Mouse (Mus musculus) stomach, postnatal 0 days (tissue): ENCODE data around the gene Klhl18. TPM values are rescaled to one million over a fixed set of nuclear protein-coding genes. Genes with fewer than 3 reads are reported as not detected.
A peak's percentile ranks its signal among the peaks of the same experiment; 100 is the strongest.

Experiments used
- ATAC-seq: fragments of 200-750 bp; cut with Nextera tagmentation; 2 replicates; pipeline ENCODE4 v1.8.0; 2017; ENCODE audit not compliant: low FRiP score, low TSS enrichment
- DNase-seq: peaks from one replicate; pipeline ENCODE4 v3.0.0-alpha.2; 2016; ENCODE audit warnings: low spot score
- H3K27ac ChIP-seq: fragments of 300-500 bp; sonication (generic); replicated peaks from 2 replicates; pipeline ENCODE4 v1.5.1; 2014; ENCODE audit warnings: mild to moderate bottlenecking, control low read depth
- H3K27me3 ChIP-seq: fragments of 300-500 bp; sonication (generic); 2 replicates; pipeline ENCODE4 v1.6.1; 2014; ENCODE audit warnings: low read length; ENCODE audit not compliant: control insufficient read depth, insufficient read depth
- H3K36me3 ChIP-seq: fragments of 300-500 bp; sonication (generic); 2 replicates; pipeline ENCODE4 v1.6.1; 2014; ENCODE audit warnings: low read length, mixed read lengths; ENCODE audit not compliant: control insufficient read depth, insufficient read depth
- H3K4me1 ChIP-seq: fragments of 300-500 bp; sonication (generic); replicated peaks from 2 replicates; pipeline ENCODE4 v1.6.1; 2014; ENCODE audit warnings: antibody characterized with exemption; ENCODE audit not compliant: control insufficient read depth, insufficient read depth
- H3K4me2 ChIP-seq: fragments of 300-500 bp; sonication (generic); replicated peaks from 2 replicates; pipeline ENCODE4 v1.6.1; 2014; ENCODE audit warnings: low read depth, mild to moderate bottlenecking, control low read depth, moderate library complexity
- H3K4me3 ChIP-seq: fragments of 300-500 bp; sonication (generic); 2 replicates; pipeline ENCODE4 v1.5.1; 2014; ENCODE audit warnings: low read depth, low read length, control low read depth
- H3K9ac ChIP-seq: fragments of 300-500 bp; sonication (generic); 2 replicates; pipeline ENCODE4 v1.6.1; 2014; ENCODE audit warnings: mild to moderate bottlenecking, low read length, control low read depth, mixed read lengths
- H3K9me3 ChIP-seq: fragments of 300-500 bp; sonication (generic); 2 replicates; pipeline ENCODE4 v1.6.1; 2016; ENCODE audit warnings: low read length; ENCODE audit not compliant: control insufficient read depth
- CTCF ChIP-seq: IDR thresholded peaks from 2 replicates; pipeline ENCODE4 v1.5.1; 2016; ENCODE audit warnings: antibody characterized with exemption, low read depth, mild to moderate bottlenecking, moderate library complexity
- EP300 ChIP-seq: optimal IDR thresholded peaks from 2 replicates; pipeline ENCODE3; 2016; ENCODE audit warnings: antibody characterized with exemption
- WGBS: fragments of 180-500 bp; shearing (Covaris S2); extraction: QIAGEN DNeasy Blood & Tissue Kit; methylation state at CpG from one replicate; pipeline ENCODE4 v1.1.7; 2014; 5-methylcytosine and 5-hydroxymethylcytosine counted together
- polyA plus RNA-seq: library from polyadenylated mRNA; unstranded; fragments of >200 nt; fragmentation: Nextera tagmentation; extraction: Ambion mirVana; gene quantifications from 2 replicates; pipeline ENCODE4 v1.2.1, GENCODE M21; 2015

The Klhl18 gene
- polyA plus RNA-seq, 1 experiment from 2014 or later = 5.7 TPM

- TF ChIP-seq CTCF (peak; percentile 22; the same call in 1 of the 2 replicates), EP300 (no peak)
Observed at GRCm38 (mm10) chr9:110440049-110440448, 36.4 kb downstream of the Klhl18 start.

DNA sequence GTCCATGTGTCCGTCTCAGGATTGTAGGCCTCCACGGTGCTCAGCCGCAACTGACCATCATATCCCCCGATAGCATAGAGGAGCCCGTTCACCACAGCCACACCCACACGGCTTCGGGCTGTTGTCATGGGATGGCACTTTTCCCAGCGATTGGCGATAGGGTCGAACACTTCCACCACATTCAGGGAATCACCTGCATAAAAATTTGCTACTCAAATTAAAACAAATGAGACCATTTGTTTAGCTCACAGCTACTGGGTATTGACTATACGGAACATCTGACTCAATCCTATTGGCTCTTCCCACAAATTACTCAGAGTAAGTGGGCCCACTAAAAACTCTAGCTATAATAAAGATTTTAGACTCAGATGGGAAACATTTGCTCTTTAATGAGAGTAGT lies 40.5 kb downstream of the Klhl18 start:
- Histone ChIP-seq H3K9ac (no peak overlapping the region), H3K4me1 (no peaks in the 10 kb centered on the region), H3K4me3 (no peak overlapping the region), H3K27me3 (no peaks in the 10 kb centered on the region), H3K9me3 (no peaks in the 10 kb centered on the region), H3K36me3 (peaks cover 16% of the 10 kb centered on the region; the same call in 1 of the 2 replicates), H3K27ac (no peak overlapping the region), H3K4me2 (no peak overlapping the region)
- no peak for DNase-seq
- TF ChIP-seq CTCF (no peak), EP300 (no peak)
- ATAC-seq = no peak
- WGBS = 93% methylated on average over 11 of the region's 11 CpGs

More at GRCm38 (mm10) chr9:110440049-110440448, 36.4 kb downstream of the Klhl18 start:
- H3K9ac ChIP-seq = no peak overlapping the region
- ATAC-seq (no peak), DNase-seq (no peak)
- peaks cover 11% of the 10 kb centered on the region; the same call in 1 of the 2 replicates for H3K36me3 ChIP-seq
- no peak overlapping the region for H3K4me3 ChIP-seq
- no peaks in the 10 kb centered on the region for H3K27me3 ChIP-seq
- H3K27ac ChIP-seq = no peak overlapping the region
- no peak overlapping the region for H3K4me2 ChIP-seq
- H3K4me1 ChIP-seq = no peaks in the 10 kb centered on the region
- H3K9me3 ChIP-seq = no peaks in the 10 kb centered on the region
- WGBS = 61% methylated on average over 4 of the region's 5 CpGs

DNA sequence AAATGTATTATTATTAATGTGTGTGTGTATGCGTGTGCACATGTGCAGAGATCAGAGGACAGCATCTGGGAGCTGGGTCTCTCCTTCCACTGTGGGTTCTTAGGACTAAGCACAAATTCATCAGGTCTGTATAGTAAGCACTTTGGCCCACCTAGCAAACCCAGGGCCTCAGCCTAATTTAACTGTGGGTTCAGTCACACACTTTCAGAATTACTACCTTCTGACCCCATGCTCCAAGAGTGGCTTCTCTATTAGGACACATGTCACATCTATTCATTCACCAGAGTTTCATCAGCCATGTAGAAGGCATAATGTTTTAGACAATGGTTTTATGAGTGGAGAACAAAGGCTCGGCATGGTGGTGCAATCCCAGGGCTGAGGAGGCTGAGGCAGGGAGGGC lies 43.4 kb downstream of the Klhl18 start:
- Histone ChIP-seq H3K9ac (no peak overlapping the region), H3K36me3 (peaks cover 25% of the 10 kb centered on the region), H3K4me1 (no peaks in the 10 kb centered on the region), H3K4me3 (no peak overlapping the region), H3K27ac (no peak overlapping the region), H3K27me3 (no peaks in the 10 kb centered on the region), H3K9me3 (no peaks in the 10 kb centered on the region), H3K4me2 (no peak overlapping the region)
- 92% methylated on average over 2 of the region's 2 CpGs for WGBS
- no peak for ATAC-seq
- DNase-seq = no peak
- no peak for TF ChIP-seq EP300
- no peak for TF ChIP-seq CTCF

- WGBS = 78% methylated on average over 8 of the region's 8 CpGs
Observed at GRCm38 (mm10) chr9:110431241-110431640, 45.3 kb downstream of the Klhl18 start.

DNA sequence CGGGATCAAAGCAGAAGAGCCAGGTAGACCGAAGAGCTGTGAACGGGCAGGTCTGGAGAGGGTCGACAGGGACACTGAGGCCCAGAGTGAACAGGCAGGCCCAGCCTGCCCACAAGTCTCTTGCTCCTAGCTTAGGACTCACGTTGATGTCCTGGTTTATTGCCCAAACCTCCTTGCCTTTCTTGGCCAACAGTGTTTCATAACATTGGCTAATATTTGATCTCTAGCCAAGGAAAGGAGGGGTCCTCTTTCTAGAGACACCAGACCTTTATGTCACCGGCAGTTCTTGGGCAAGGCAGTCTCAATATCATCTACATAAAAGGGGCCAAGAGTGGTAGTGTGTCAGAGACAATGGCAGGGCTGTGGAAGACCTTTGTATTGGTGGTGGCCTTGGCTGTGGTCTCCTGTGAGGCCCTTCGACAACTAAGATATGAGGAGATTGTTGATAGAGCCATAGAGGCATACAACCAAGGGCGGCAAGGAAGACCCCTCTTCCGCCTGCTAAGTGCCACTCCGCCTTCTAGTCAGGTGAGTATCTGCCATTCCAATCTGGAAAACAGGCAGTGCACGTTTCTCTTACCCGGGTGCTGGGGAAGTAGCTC lies 56.9 kb downstream of the Klhl18 start, which contains the start of gene Ngp:
Ngp (plus strand) TSS at position 237 of the 602 bp plus-strand sequence.
- no peak within 1 kb of the TSS for H3K4me3 ChIP-seq
- H3K9ac ChIP-seq = no peak within 1 kb of the TSS
- H3K9me3 ChIP-seq = no peaks in the 10 kb centered on the region
- H3K4me2 ChIP-seq = no peak within 1 kb of the TSS
- WGBS = 85% methylated on average over 12 of the region's 12 CpGs
- ATAC-seq (no peak), DNase-seq (no peak)
- H3K4me1 ChIP-seq = no peaks in the 10 kb centered on the region
- H3K27ac ChIP-seq = no peak within 1 kb of the TSS
- TF ChIP-seq EP300 (no peak), CTCF (no peak)
- no peaks in the 10 kb centered on the region for H3K27me3 ChIP-seq
- H3K36me3 ChIP-seq = no peaks in the 10 kb centered on the region

More at GRCm38 (mm10) chr9:110431241-110431640, 45.3 kb downstream of the Klhl18 start:
- DNase-seq (no peak), ATAC-seq (no peak)
- no peaks in the 10 kb centered on the region for H3K9me3 ChIP-seq
- no peak overlapping the region for H3K9ac ChIP-seq
- TF ChIP-seq CTCF (no peak), EP300 (no peak)
- H3K4me2 ChIP-seq = no peak overlapping the region
- peaks cover 25% of the 10 kb centered on the region for H3K36me3 ChIP-seq
- H3K4me3 ChIP-seq = no peak overlapping the region
- H3K4me1 ChIP-seq = no peaks in the 10 kb centered on the region
- H3K27me3 ChIP-seq = no peaks in the 10 kb centered on the region
- H3K27ac ChIP-seq = no peak overlapping the region

- peak; percentile 59 for DNase-seq
- H3K4me3 ChIP-seq = no peak overlapping the region
- H3K4me2 ChIP-seq = no peak overlapping the region
- no peak for TF ChIP-seq EP300
- peak; percentile 70 for TF ChIP-seq CTCF
- no peak overlapping the region for H3K27ac ChIP-seq
- 56% methylated on average over 9 of the region's 9 CpGs for WGBS
- H3K9ac ChIP-seq = no peak overlapping the region
- no peak for ATAC-seq
- H3K36me3 ChIP-seq = no peaks in the 10 kb centered on the region
- no peaks in the 10 kb centered on the region for H3K4me1 ChIP-seq
- no peaks in the 10 kb centered on the region for H3K27me3 ChIP-seq
- H3K9me3 ChIP-seq = no peaks in the 10 kb centered on the region
Observed at GRCm38 (mm10) chr9:110413785-110414184, 62.7 kb downstream of the Klhl18 start.
